Mouse (Mus musculus): ENCODE results near the gene St6galnac5.

St6galnac5 gene

GRCm38 (mm10) chr3:152981988-152982387 is at the start of gene St6galnac5:
St6galnac5 (minus strand) TSS chr3:152982246.
- in situ Hi-C loops (cut with MboI, MseI), result no loop called here

- in situ Hi-C loops (cut with MboI, MseI), result no loop called here
Observed at GRCm38 (mm10) chr3:153030756-153031155, 48.7 kb upstream of the St6galnac5 start.

GRCm38 (mm10) chr3:153024016-153024415 is 42.0 kb upstream of the St6galnac5 start:
- in situ Hi-C loops (cut with MboI, MseI), result no loop called here

DNA sequence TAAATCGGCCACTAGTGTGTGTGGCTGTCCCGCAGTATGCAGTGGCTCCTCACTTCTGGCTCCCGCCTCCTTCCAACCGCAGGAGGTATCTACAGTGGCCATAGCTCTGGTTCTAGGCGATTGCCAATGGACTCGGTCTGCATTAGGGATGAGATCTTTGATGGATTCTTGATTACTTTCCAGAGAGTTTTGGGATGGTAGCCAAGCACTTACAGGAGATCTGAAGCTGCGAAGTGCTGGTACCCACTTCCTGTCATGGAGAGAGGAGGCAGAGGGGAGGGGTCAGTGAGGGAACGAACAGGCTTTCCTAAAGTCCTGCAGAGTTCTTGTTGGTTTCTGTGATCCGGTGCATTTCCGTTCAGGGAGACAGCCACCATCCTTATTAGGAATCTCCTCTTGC is 36.0 kb upstream of the St6galnac5 start:
- in situ Hi-C loops (cut with MboI, MseI), result no loop called here

- in situ Hi-C loops (cut with MboI, MseI), result no loop called here
Observed at GRCm38 (mm10) chr3:153016355-153016754, 34.3 kb upstream of the St6galnac5 start.

GRCm38 (mm10) chr3:153006893-153007292 is 24.8 kb upstream of the St6galnac5 start:
- in situ Hi-C loops (cut with MboI, MseI), result no loop called here

DNA sequence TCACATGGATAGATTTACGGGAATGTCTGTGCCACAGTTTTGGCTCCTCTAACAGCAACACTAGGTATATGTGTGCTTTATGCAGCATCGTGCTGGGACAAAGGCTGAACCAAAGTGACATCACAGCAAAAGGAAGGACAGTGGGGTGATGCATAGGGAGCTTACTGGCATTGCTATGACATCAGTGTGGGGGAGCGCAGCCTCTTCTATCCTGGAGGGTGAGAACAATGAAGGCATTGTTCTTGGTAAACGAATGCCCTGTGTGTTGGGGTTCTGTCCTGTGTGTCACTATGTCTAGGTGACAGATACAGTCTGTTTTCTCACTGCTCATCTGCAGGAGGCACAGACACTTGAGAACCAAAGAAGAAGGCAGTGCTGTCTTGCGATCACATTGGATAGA is 16.9 kb upstream of the St6galnac5 start:
- in situ Hi-C loops (cut with MboI, MseI), result loop anchor here in 1 of 2 experiments (10.0 kb wide), 1 partner anchor 576 kb away; no protein-coding TSS in a partner anchor

DNA sequence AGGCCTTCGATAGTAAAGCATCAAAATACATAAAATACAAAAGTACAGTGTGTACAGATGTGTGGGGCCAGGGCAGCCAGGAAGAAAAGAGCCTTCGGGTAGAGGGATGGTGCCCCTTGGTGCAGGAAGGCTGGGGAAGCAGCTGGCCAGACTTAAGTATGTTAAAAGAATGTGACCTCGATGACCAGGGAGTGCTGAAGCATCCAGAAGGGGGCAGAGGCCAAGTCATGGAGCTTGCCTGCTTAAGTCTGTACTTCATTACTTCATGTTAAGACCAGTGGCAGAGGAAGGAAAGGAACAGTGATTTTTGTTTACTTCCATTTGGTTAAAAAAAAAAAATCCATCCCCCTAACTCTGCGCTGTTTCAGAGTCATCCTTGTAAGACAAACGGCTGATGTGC is 16.1 kb upstream of the St6galnac5 start:
- in situ Hi-C loops (cut with MboI, MseI), result loop anchor here in 1 of 2 experiments (10.0 kb wide), 1 partner anchor 577 kb away; no protein-coding TSS in a partner anchor

DNA sequence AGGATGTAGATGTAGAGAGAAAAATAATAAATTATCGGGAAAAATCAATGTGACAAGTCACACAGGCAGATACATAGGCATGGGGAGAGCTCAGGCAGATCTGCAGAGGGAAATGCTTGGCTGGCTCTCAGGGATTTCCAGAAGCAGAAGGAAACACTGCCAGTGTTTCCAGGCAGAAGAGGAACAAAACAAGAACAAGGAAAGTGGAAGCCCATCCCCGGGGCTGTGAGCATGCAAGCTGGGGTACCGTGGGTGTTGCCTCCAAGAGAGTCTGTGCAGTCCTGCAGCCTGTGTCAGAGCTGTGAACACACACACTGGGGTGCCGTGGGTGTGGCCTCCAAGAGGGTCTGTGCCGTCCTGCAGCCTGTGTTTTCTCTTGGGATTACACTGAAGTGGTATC is 11.6 kb upstream of the St6galnac5 start:
- in situ Hi-C loops (cut with MboI, MseI), result loop anchor here in 1 of 2 experiments (10.0 kb wide), 1 partner anchor 581 kb away; no protein-coding TSS in a partner anchor

DNA sequence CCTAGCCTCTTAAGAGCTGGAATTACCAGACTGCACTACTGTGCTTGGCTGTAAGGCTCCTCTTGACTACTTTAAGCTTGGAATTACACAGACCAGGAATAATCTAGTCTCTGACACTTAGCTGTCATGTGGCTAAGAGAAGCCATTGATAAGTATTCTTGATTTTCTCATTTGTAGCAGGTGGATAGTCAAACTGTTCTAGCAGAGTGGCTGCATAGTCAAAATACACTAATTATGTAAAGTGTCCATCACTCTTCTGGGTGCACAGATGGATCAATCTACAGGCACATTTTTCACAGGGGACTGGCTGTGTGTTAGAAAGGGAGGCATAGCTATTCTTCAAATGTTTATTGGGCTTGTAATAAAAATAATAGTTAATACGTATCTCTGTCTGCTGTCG is 8.7 kb upstream of the St6galnac5 start:
- in situ Hi-C loops (cut with MboI, MseI), result loop anchor here in 1 of 2 experiments (10.0 kb wide), 1 partner anchor 584 kb away; no protein-coding TSS in a partner anchor

DNA sequence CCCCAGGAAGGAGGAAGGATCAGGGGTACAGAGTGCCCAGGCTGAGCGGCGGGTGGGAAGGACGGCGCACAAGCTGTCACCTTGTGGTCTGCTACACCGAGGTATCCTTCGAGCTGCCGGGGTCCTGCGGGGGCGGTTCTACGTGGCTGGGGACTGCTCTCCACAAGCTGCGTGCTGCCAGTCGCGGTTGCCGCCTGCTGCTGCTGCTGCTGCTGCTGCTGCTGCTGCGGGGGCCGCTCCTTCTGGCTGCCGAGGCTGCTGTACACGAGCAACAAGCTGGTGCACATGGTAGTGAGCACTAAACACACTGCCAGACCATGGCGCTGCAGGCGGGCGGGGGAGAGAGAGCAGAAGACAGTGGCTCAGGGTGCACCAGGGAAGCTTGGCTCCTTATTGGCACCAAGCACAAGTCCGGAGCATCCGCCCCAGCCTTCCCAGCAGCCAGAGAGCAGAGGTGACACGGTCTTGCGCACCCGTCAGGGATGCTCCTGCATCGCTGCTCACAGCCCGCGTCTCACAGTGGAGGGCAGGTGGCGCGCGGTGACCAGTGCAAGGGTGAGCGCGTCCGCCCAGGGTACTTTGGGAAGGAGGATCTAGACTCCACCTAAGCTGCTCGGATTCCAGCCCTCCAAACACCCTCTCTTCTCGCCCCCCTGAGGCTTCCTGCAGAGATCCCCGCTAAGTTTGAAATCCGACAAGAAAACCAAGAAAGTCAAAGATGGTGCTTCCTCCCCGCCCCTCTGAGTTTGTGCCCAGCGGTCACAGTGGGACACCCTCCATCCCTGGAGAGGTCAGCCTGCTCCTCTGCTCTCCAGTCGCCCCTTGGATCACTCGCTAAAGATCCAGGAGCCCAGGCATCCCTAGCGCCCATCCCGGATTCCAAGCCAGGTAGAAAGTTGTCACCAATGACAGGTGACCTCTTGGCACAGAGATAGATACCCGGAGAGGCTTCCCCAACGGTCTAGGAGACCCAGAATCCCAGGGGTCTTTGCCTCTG is 770 bp downstream of the St6galnac5 start:
- in situ Hi-C loops (cut with MboI, MseI), result no loop called here

DNA sequence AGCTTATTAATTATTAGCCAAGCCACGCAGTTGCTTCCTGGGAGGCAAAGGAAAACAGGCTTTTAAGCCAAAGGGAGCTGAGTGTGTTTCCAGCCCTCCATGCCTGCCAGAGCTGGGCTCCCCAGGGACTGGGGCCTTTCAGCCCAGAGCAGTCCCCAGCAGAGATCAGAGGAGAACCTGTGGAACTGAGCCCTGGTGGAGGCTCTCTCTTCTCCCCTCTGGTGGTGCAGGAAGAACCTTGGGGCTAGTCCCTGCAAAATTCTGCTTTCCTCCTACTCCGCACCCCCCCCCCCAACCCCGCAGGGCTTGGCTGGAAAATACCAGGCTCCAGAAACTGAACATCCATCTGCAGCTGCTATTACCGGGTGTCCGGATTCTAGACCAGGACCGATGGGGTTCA is 1.6 kb downstream of the St6galnac5 start:
- in situ Hi-C loops (cut with MboI, MseI), result no loop called here

DNA sequence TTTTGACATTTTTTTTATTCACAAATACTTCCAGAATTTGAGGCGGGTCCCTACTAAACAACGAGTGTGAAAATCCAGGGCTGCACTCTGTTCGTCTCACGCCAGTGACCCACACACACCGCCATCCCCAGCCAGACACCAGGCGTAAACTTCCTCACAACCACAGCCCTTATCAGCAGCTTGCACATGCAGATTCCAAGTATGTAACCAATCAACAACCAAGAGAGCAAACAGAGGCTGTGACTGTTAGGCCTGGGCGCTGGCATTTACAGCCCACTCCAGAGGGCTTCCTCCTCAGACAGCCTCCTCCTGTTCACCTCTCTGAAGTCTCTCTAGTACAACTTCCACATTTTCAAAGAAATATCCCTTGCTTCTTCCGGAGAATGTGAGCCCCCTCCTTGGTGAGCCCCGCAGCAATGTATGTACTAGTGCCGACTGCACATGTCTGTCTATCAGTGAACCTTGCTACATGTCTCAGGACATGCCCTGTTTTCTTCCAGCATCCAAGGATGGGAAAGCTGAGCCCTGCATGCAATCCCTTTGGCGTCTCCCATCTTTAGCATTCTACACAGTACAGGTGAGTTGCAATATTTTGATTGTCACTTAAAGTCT is 2.5 kb downstream of the St6galnac5 start:
- in situ Hi-C loops (cut with MboI, MseI), result no loop called here

DNA sequence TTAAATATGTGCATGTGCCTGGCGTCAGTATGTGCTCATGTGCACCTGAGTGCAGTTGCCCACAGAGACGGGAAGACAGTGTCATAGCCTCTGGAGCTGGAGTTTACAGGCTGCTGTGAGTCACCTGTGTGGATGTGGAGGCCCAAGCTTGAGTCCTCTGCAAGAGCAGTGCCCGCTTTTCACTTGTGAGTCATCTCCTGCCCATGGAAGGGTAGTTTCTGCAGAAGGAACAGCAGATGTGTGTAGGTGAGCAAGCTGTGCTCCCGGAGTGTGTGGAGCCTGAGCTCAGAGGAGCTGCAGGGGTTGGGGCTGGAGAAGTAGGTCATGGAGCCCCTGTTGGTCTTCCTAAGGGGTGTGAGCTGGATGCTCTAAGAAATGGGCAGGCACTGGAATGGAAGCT is 10.7 kb downstream of the St6galnac5 start:
- in situ Hi-C loops (cut with MboI, MseI), result loop anchor here in 1 of 2 experiments (25.0 kb wide), 1 partner anchor 184 kb away; no protein-coding TSS in a partner anchor

GRCm38 (mm10) chr3:152969774-152970347 is 12.2 kb downstream of the St6galnac5 start:
- in situ Hi-C loops (cut with MboI, MseI), result loop anchor here in 1 of 2 experiments (25.0 kb wide), 1 partner anchor 183 kb away; no protein-coding TSS in a partner anchor

- in situ Hi-C loops (cut with MboI, MseI), result loop anchor here in 1 of 2 experiments (25.0 kb wide), 1 partner anchor 175 kb away; no protein-coding TSS in a partner anchor
Observed at GRCm38 (mm10) chr3:152961855-152962376, 20.1 kb downstream of the St6galnac5 start.

DNA sequence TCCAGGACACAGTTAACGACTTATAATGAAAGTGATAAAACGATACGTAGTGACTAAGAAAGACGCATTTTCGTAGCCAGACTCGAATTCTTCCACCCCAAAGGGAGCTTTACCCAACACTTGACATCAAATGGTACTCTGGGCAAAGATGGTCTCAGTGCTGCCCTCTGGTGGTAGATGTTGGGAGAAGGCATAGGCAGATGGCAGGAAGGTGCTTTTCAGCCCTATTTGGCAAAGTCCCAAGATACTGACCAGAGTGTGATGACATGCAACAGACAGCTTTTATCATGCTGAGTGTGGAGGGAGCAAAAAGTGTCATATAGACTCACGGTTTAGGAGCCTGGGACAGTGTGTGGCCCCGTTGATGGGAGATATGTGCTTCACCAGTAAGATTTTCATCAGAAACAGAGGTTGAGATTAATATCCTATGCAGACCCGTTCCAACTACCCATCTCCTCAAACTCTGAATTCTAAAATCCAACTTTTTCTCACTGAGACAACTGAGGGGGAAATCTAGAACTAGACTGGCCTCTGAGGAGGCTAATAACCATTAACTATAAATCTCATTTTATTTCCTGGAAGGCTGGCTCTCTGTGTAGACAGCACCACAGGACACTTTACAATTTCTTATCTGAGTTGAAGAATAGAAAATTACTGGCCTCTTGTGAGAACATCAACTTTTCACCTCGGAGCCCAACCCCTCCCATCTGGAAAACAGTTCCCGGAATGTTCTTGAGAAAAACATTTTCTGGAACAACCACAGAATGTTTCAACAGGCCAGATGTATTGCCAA is 23.5 kb downstream of the St6galnac5 start:
- in situ Hi-C loops (cut with MboI, MseI), result loop anchor here (5.0 to 25.0 kb wide), 2 partner anchors 171 to 176 kb away; no protein-coding TSS in a partner anchor

DNA sequence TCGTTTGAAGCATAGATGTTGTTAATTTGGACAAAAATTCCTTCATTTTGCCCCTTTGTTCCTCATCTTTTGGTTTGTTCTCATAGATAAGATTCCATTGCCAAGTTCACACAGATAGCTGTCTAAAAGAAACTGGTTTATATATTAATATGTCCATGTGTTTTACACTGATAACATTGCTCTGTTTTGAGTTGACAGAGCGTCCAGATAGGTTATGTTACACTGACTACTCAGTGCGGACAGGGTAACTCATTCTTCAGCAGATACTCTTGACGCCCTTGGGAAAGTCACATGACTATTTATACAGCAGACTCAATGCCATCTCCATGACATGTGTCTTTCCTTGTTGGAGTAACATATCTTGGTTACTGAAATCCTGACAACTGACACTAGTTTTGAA is 25.3 kb downstream of the St6galnac5 start:
- in situ Hi-C loops (cut with MboI, MseI), result loop anchor here (5.0 to 25.0 kb wide), 2 partner anchors 169 to 174 kb away; no protein-coding TSS in a partner anchor

GRCm38 (mm10) chr3:152956038-152956437 is 26.0 kb downstream of the St6galnac5 start:
- in situ Hi-C loops (cut with MboI, MseI), result loop anchor here (5.0 to 25.0 kb wide), 2 partner anchors 169 to 174 kb away; no protein-coding TSS in a partner anchor
